Mouse (Mus musculus): ENCODE measurements around the gene Prkrip1. TPM values are rescaled to one million over a fixed set of nuclear protein-coding genes. Genes with fewer than 3 reads are reported as not detected.

Prkrip1 gene
- polyA plus RNA-seq (2015; fragmentation: Nextera tagmentation; extraction: Ambion mirVana), result 55.3 and 60.1 TPM in 2 replicates

- WGBS, result under 1% methylated on average over 62 of the region's 62 CpGs
- Histone ChIP-seq H3K4me3 (peak within 1 kb of the TSS; percentile 99), H3K9me3 (no peaks in the 10 kb centered on the region), H3K4me2 (replicated peaks) (peak within 1 kb of the TSS; percentile 95), H3K9ac (peak within 1 kb of the TSS; percentile 93), H3K36me3 (peaks cover 35% of the 10 kb centered on the region), H3K27me3 (no peaks in the 10 kb centered on the region), H3K27ac (0 out of 2 replicates have a peak within 1 kb of the TSS, but pooled peaks have one; percentile 15), H3K4me1 (peaks cover 15% of the 10 kb centered on the region)
- peak; percentile 88 for ATAC-seq (ENCODE audit: low FRiP score, low read depth)
Observed at GRCm38 (mm10) chr5:136198474-136199391, at the start of gene Prkrip1. Gene Prkrip1 (minus strand): TSS chr5:136198963.

- no peak overlapping the region for H3K4me2 ChIP-seq (replicated peaks)
- WGBS, result 59% methylated on average over 6 of the region's 6 CpGs
- H3K9ac ChIP-seq, result no peak overlapping the region
- peaks cover 19% of the 10 kb centered on the region; the same call in 1 of the 2 replicates for H3K4me1 ChIP-seq
- no peaks in the 10 kb centered on the region for H3K9me3 ChIP-seq
- no peak for ATAC-seq (ENCODE audit: low FRiP score, low read depth)
- H3K27ac ChIP-seq, result no peak overlapping the region
- H3K36me3 ChIP-seq, result peaks cover 17% of the 10 kb centered on the region
- H3K27me3 ChIP-seq, result no peaks in the 10 kb centered on the region
- no peak overlapping the region for H3K4me3 ChIP-seq
Observed at GRCm38 (mm10) chr5:136248441-136248840, 49.7 kb upstream of the Prkrip1 start.

GRCm38 (mm10) chr5:136246452-136246838 is 47.7 kb upstream of the Prkrip1 start, which contains the start of gene Sh2b2:
Gene Sh2b2 (minus strand): TSS chr5:136246556.
- no peaks in the 10 kb centered on the region for H3K9me3 ChIP-seq
- H3K4me1 ChIP-seq, result peaks cover 23% of the 10 kb centered on the region; the same call in 1 of the 2 replicates
- peak within 1 kb of the TSS; percentile 97 for H3K4me2 ChIP-seq (replicated peaks)
- H3K4me3 ChIP-seq, result peak within 1 kb of the TSS; percentile 84
- H3K27ac ChIP-seq, result 0 out of 2 replicates have a peak within 1 kb of the TSS, but pooled peaks have one; percentile 8
- ATAC-seq (ENCODE audit: low FRiP score, low read depth), result no peak
- WGBS, result 82% methylated on average over 2 of the region's 2 CpGs
- H3K36me3 ChIP-seq, result peaks cover 15% of the 10 kb centered on the region
- peak within 1 kb of the TSS; percentile 78; the same call in 1 of the 2 replicates for H3K9ac ChIP-seq
- no peaks in the 10 kb centered on the region for H3K27me3 ChIP-seq

GRCm38 (mm10) chr5:136245541-136246451 is 47.0 kb upstream of the Prkrip1 start:
- H3K9me3 ChIP-seq, result no peaks in the 10 kb centered on the region
- peak overlapping the region; percentile 78; the same call in 1 of the 2 replicates for H3K9ac ChIP-seq
- ATAC-seq (ENCODE audit: low FRiP score, low read depth), result no peak
- peak overlapping the region; percentile 84 for H3K4me3 ChIP-seq
- 0 out of 2 replicates have a peak overlapping the region, but pooled peaks have one; percentile 8 for H3K27ac ChIP-seq
- peaks cover 23% of the 10 kb centered on the region; the same call in 1 of the 2 replicates for H3K4me1 ChIP-seq
- 10% methylated on average over 15 of the region's 15 CpGs for WGBS
- H3K4me2 ChIP-seq (replicated peaks), result peak overlapping the region; percentile 97
- H3K27me3 ChIP-seq, result no peaks in the 10 kb centered on the region
- H3K36me3 ChIP-seq, result peaks cover 9% of the 10 kb centered on the region; the same call in 1 of the 2 replicates

- Histone ChIP-seq H3K9ac (peak overlapping the region; percentile 78), H3K27me3 (no peaks in the 10 kb centered on the region), H3K4me1 (peaks cover 23% of the 10 kb centered on the region; the same call in 1 of the 2 replicates), H3K27ac (peak overlapping the region; percentile 34; the same call in 1 of the 2 replicates), H3K4me3 (peak overlapping the region; percentile 84), H3K4me2 (replicated peaks) (peak overlapping the region; percentile 97), H3K9me3 (no peaks in the 10 kb centered on the region), H3K36me3 (0 out of 2 replicates have a peak, but pooled peaks cover 5% of the 10 kb centered on the region)
- WGBS, result 1% methylated on average over 55 of the region's 57 CpGs
- peak; percentile 79 for ATAC-seq (ENCODE audit: low FRiP score, low read depth)
Observed at GRCm38 (mm10) chr5:136244762-136245540, 46.2 kb upstream of the Prkrip1 start.

GRCm38 (mm10) chr5:136243851-136244761 is 45.3 kb upstream of the Prkrip1 start:
- Histone ChIP-seq H3K27me3 (no peaks in the 10 kb centered on the region), H3K4me1 (peaks cover 23% of the 10 kb centered on the region; the same call in 1 of the 2 replicates), H3K9me3 (no peaks in the 10 kb centered on the region), H3K36me3 (0 out of 2 replicates have a peak, but pooled peaks cover 3% of the 10 kb centered on the region), H3K4me3 (peak overlapping the region; percentile 84), H3K9ac (peak overlapping the region; percentile 78), H3K27ac (peak overlapping the region; percentile 34; the same call in 1 of the 2 replicates), H3K4me2 (replicated peaks) (peak overlapping the region; percentile 97)
- under 1% methylated on average over 48 of the region's 67 CpGs for WGBS
- ATAC-seq (ENCODE audit: low FRiP score, low read depth), result peak; percentile 49

GRCm38 (mm10) chr5:136241161-136241560 is 42.4 kb upstream of the Prkrip1 start:
- ATAC-seq (ENCODE audit: low FRiP score, low read depth), result no peak
- Histone ChIP-seq H3K4me3 (no peak overlapping the region), H3K27ac (no peak overlapping the region), H3K9ac (no peak overlapping the region), H3K4me2 (replicated peaks) (no peak overlapping the region), H3K36me3 (no peaks in the 10 kb centered on the region), H3K9me3 (no peaks in the 10 kb centered on the region), H3K27me3 (no peaks in the 10 kb centered on the region), H3K4me1 (peaks cover 37% of the 10 kb centered on the region)
- WGBS, result 69% methylated on average over 6 of the region's 6 CpGs

- H3K4me1 ChIP-seq, result peaks cover 30% of the 10 kb centered on the region
- no peak for ATAC-seq (ENCODE audit: low FRiP score, low read depth)
- H3K27ac ChIP-seq, result no peak overlapping the region
- H3K9me3 ChIP-seq, result no peaks in the 10 kb centered on the region
- no peak overlapping the region for H3K9ac ChIP-seq
- no peak overlapping the region for H3K4me3 ChIP-seq
- H3K27me3 ChIP-seq, result no peaks in the 10 kb centered on the region
- H3K36me3 ChIP-seq, result no peaks in the 10 kb centered on the region
- H3K4me2 ChIP-seq (replicated peaks), result no peak overlapping the region
- 42% methylated on average over 1 of the region's 1 CpGs for WGBS
Observed at GRCm38 (mm10) chr5:136240381-136240780, 41.6 kb upstream of the Prkrip1 start.

- H3K9ac ChIP-seq, result peak overlapping the region; percentile 50
- peaks cover 8% of the 10 kb centered on the region; the same call in 1 of the 2 replicates for H3K27me3 ChIP-seq
- peak overlapping the region; percentile 75 for H3K4me2 ChIP-seq (replicated peaks)
- no peaks in the 10 kb centered on the region for H3K36me3 ChIP-seq
- no peaks in the 10 kb centered on the region for H3K9me3 ChIP-seq
- peak overlapping the region; percentile 43 for H3K4me3 ChIP-seq
- 1% methylated on average over 19 of the region's 19 CpGs for WGBS
- ATAC-seq (ENCODE audit: low FRiP score, low read depth), result no peak
- peaks cover 15% of the 10 kb centered on the region for H3K4me1 ChIP-seq
- no peak overlapping the region for H3K27ac ChIP-seq
Observed at GRCm38 (mm10) chr5:136237607-136238006, 38.8 kb upstream of the Prkrip1 start.

- H3K4me3 ChIP-seq, result no peak overlapping the region
- no peak overlapping the region for H3K27ac ChIP-seq
- H3K36me3 ChIP-seq, result peaks cover 5% of the 10 kb centered on the region
- no peak overlapping the region for H3K9ac ChIP-seq
- 89% methylated on average over 5 of the region's 5 CpGs for WGBS
- peaks cover 16% of the 10 kb centered on the region for H3K27me3 ChIP-seq
- no peak overlapping the region for H3K4me2 ChIP-seq (replicated peaks)
- no peaks in the 10 kb centered on the region for H3K9me3 ChIP-seq
- ATAC-seq (ENCODE audit: low FRiP score, low read depth), result no peak
- peaks cover 15% of the 10 kb centered on the region for H3K4me1 ChIP-seq
Observed at GRCm38 (mm10) chr5:136236611-136237010, 37.8 kb upstream of the Prkrip1 start.
